Mouse (Mus musculus): Measurements from ENCODE around the gene Gsdma. TPM values are rescaled to one million over a fixed set of nuclear protein-coding genes. Genes with fewer than 3 reads are reported as not detected.

Gene Gsdma
- total and polyA plus RNA-seq, 3 experiments, result 0.10 TPM; not detected in 2

DNA sequence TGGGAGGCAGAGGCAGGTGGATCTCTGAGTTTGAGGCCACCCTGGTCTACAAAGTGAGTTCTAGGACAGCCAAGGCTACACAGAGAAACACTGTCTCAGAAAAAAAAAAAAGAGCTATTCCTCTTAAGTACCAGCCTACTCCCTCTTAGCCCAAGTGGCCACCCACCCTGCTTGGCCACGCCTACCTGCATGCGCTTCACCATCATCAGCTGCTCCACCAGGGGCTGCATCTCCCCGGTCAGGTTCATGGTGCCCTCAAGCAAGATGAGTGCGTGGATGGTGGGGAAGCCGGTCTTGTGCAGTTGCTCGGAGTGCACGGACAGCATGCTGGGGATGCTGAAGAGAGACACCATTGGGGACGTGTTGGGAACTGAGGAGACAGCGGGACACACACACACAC is 51.8 kb downstream of the Gsdma start:
- in situ Hi-C loops (cut with MboI; ENCODE audit: low pct_ligation_motif_present, low pct_unique_long_range_greater_than_20kb, low sequenced_read_pairs), result no loop called here
- TF ChIP-seq BHLHE40 (IDR thresholded peaks at IDR 0.05; ENCODE audit: low read depth, low read length), result no peak
- no peak for TF ChIP-seq USF1 (IDR thresholded peaks at IDR 0.05; ENCODE audit: low read depth, low read length)
- no peak for TF ChIP-seq E2F4 (IDR thresholded peaks at IDR 0.05; ENCODE audit: insufficient replicate concordance, low read depth, low read length)
- TF ChIP-seq SMC3 (IDR thresholded peaks at IDR 0.05; ENCODE audit: low read depth, low read length), result no peak
- no peak for TF ChIP-seq MAZ (IDR thresholded peaks at IDR 0.05; ENCODE audit: low read depth, low read length)
- TF ChIP-seq ZMIZ1 (IDR thresholded peaks at IDR 0.05; ENCODE audit: low read depth, low read length), result no peak
- TF ChIP-seq TCF12 (IDR thresholded peaks at IDR 0.05; ENCODE audit: low read depth, low read length), result no peak
- no peak overlapping the region for H3K27ac ChIP-seq (ENCODE audit: insufficient read depth, low read depth)
- peaks cover 73 to 90% of the 10 kb centered on the region in 2 experiments for H3K36me3 ChIP-seq (replicated peaks in 1 of 2; ENCODE audit: control insufficient read depth in 1 of 2, insufficient read depth in 1 of 2, low read length in 1 of 2)
- DNase-seq (ENCODE audit: extremely low read depth), result no peak
- H3K4me1 ChIP-seq (ENCODE audit: control insufficient read depth in 1 of 2, insufficient read depth in 2 of 2), result peaks cover 0 to 5% of the 10 kb centered on the region in 2 experiments; a peak in 2 of 4 replicates
- no peak overlapping the region for H3K9ac ChIP-seq (ENCODE audit: insufficient read depth, low read depth)
- H3K4me2 ChIP-seq (ENCODE audit: insufficient read depth, low read depth, poor library complexity, severe bottlenecking), result no peak overlapping the region
- no peaks in the 10 kb centered on the region for H3K9me3 ChIP-seq (replicated peaks; ENCODE audit: low read length)
- dilution Hi-C loops (cut with MboI; ENCODE audit: extremely low pct_ligation_motif_present, extremely low pct_unique_long_range_greater_than_20kb, low sequenced_read_pairs), result no loop called here
- H3K79me2 ChIP-seq (replicated peaks; ENCODE audit: control insufficient read depth, extremely low read depth, insufficient read depth, poor library complexity, severe bottlenecking), result no peaks in the 10 kb centered on the region
- no peaks in the 10 kb centered on the region for H3K27me3 ChIP-seq (replicated peaks)
- H3K4me3 ChIP-seq (replicated peaks in 1 of 3; ENCODE audit: low read depth in 2 of 3, low read length in 2 of 3, poor library complexity in 1 of 3), result no peak overlapping the region

DNA sequence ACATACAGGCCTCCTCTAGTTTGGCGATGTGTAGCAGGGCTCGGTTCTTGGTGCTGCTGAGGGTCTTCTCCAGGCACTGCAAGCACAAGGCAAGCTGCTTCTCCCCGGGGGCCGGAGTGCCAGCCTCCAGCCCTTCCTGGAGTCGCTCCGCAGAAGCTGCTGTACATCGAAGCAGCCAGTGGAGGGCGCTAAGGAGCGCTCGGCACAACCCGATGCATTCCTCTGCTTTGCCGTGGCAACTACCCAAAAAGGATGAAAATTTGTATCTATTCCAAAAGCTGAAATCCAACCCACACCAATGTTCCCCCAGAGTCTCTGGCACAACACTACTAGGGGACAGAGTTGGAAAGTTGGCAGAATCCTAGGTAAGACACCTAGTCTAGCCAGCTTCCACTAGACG is 53.8 kb downstream of the Gsdma start:
- TF ChIP-seq SMC3 (IDR thresholded peaks at IDR 0.05; ENCODE audit: low read depth, low read length), result peak; percentile 60
- no peak for TF ChIP-seq UBTF (IDR thresholded peaks at IDR 0.05; ENCODE audit: low read depth, low read length)
- no peak for TF ChIP-seq NRF1 (IDR thresholded peaks at IDR 0.05; ENCODE audit: low read depth, low read length)
- no peak for TF ChIP-seq POLR2AphosphoS2 (IDR thresholded peaks at IDR 0.05; ENCODE audit: low read depth, low read length)
- TF ChIP-seq TBP (conservative IDR thresholded peaks at IDR 0.05; ENCODE audit: low read depth, low read length), result no peak
- TF ChIP-seq CTCF (conservative IDR thresholded peaks at IDR 0.05 in 1 of 2, IDR thresholded peaks at IDR 0.05 in 1 of 2; ENCODE audit: low read depth in 2 of 2, low read length in 2 of 2), result peak; percentile 46 to 76; a peak in 3 of 4 replicates
- no peak for TF ChIP-seq CHD1 (IDR thresholded peaks at IDR 0.05; ENCODE audit: low read depth, low read length)
- peak; percentile 36 for TF ChIP-seq RAD21 (IDR thresholded peaks at IDR 0.05; ENCODE audit: low read depth, low read length)
- TF ChIP-seq ELF1 (IDR thresholded peaks at IDR 0.05; ENCODE audit: low read depth, low read length), result no peak
- TF ChIP-seq IRF4 (IDR thresholded peaks at IDR 0.05; ENCODE audit: low read depth, low read length), result no peak
- TF ChIP-seq MXI1 (IDR thresholded peaks at IDR 0.05; ENCODE audit: low read depth, low read length), result no peak
- TF ChIP-seq NELFE (IDR thresholded peaks at IDR 0.05; ENCODE audit: low read depth, low read length), result no peak
- no peak for TF ChIP-seq RCOR1 (conservative IDR thresholded peaks at IDR 0.05; ENCODE audit: low read depth, low read length)
- TF ChIP-seq JUN (IDR thresholded peaks at IDR 0.05; ENCODE audit: insufficient read depth, low read depth, low read length), result no peak
- TF ChIP-seq CHD2 (IDR thresholded peaks at IDR 0.05; ENCODE audit: low read length), result no peak
- no peak for TF ChIP-seq MEF2A (IDR thresholded peaks at IDR 0.05; ENCODE audit: borderline replicate concordance, low read depth, low read length)
- TF ChIP-seq ZNF384 (IDR thresholded peaks at IDR 0.05; ENCODE audit: low read depth, low read length), result no peak
- TF ChIP-seq BHLHE40 (IDR thresholded peaks at IDR 0.05; ENCODE audit: low read depth, low read length), result no peak
- no peak for TF ChIP-seq KAT2A (IDR thresholded peaks at IDR 0.05; ENCODE audit: insufficient replicate concordance, low read length)
- H3K9ac ChIP-seq (ENCODE audit: insufficient read depth, low read depth), result no peak overlapping the region
- H3K79me2 ChIP-seq (replicated peaks; ENCODE audit: control insufficient read depth, extremely low read depth, insufficient read depth, poor library complexity, severe bottlenecking), result no peaks in the 10 kb centered on the region
- in situ Hi-C loops (cut with MboI; ENCODE audit: low pct_ligation_motif_present, low pct_unique_long_range_greater_than_20kb, low sequenced_read_pairs), result no loop called here
- DNase-seq (ENCODE audit: extremely low read depth), result peak; percentile 44
- no peak overlapping the region for H3K27ac ChIP-seq (ENCODE audit: insufficient read depth, low read depth)
- H3K36me3 ChIP-seq (replicated peaks in 1 of 2; ENCODE audit: control insufficient read depth in 1 of 2, insufficient read depth in 1 of 2, low read length in 1 of 2), result peaks cover 65 to 92% of the 10 kb centered on the region in 2 experiments
- H3K27me3 ChIP-seq (replicated peaks), result no peaks in the 10 kb centered on the region
- H3K4me2 ChIP-seq (ENCODE audit: insufficient read depth, low read depth, poor library complexity, severe bottlenecking), result no peak overlapping the region
- dilution Hi-C loops (cut with MboI; ENCODE audit: extremely low pct_ligation_motif_present, extremely low pct_unique_long_range_greater_than_20kb, low sequenced_read_pairs), result no loop called here
- peaks cover 0 to 4% of the 10 kb centered on the region in 2 experiments; a peak in 1 of 4 replicates for H3K4me1 ChIP-seq (ENCODE audit: control insufficient read depth in 1 of 2, insufficient read depth in 2 of 2)
- no peak overlapping the region for H3K4me3 ChIP-seq (replicated peaks in 1 of 3; ENCODE audit: low read depth in 2 of 3, low read length in 2 of 3, poor library complexity in 1 of 3)
- no peaks in the 10 kb centered on the region for H3K9me3 ChIP-seq (replicated peaks; ENCODE audit: low read length)

Data from CH12.LX (cell line).